Mouse (Mus musculus) stomach, postnatal 0 days (tissue): ENCODE results near the gene Col27a1. TPM values are rescaled to one million over a fixed set of nuclear protein-coding genes. Genes with fewer than 3 reads are reported as not detected.

Experiments
- ATAC-seq: fragments of 200-750 bp; cut with Nextera tagmentation; 2 replicates; pipeline ENCODE4 v1.8.0; 2017; ENCODE audit not compliant: low FRiP score, low TSS enrichment
- DNase-seq: peaks from one replicate; pipeline ENCODE4 v3.0.0-alpha.2; 2016; ENCODE audit warnings: low spot score
- H3K27ac ChIP-seq: fragments of 300-500 bp; sonication (generic); replicated peaks from 2 replicates; pipeline ENCODE4 v1.5.1; 2014; ENCODE audit warnings: mild to moderate bottlenecking, control low read depth
- H3K27me3 ChIP-seq: fragments of 300-500 bp; sonication (generic); 2 replicates; pipeline ENCODE4 v1.6.1; 2014; ENCODE audit warnings: low read length; ENCODE audit not compliant: control insufficient read depth, insufficient read depth
- H3K36me3 ChIP-seq: fragments of 300-500 bp; sonication (generic); 2 replicates; pipeline ENCODE4 v1.6.1; 2014; ENCODE audit warnings: low read length, mixed read lengths; ENCODE audit not compliant: control insufficient read depth, insufficient read depth
- H3K4me1 ChIP-seq: fragments of 300-500 bp; sonication (generic); replicated peaks from 2 replicates; pipeline ENCODE4 v1.6.1; 2014; ENCODE audit warnings: antibody characterized with exemption; ENCODE audit not compliant: control insufficient read depth, insufficient read depth
- H3K4me2 ChIP-seq: fragments of 300-500 bp; sonication (generic); replicated peaks from 2 replicates; pipeline ENCODE4 v1.6.1; 2014; ENCODE audit warnings: low read depth, mild to moderate bottlenecking, control low read depth, moderate library complexity
- H3K4me3 ChIP-seq: fragments of 300-500 bp; sonication (generic); 2 replicates; pipeline ENCODE4 v1.5.1; 2014; ENCODE audit warnings: low read depth, low read length, control low read depth
- H3K9ac ChIP-seq: fragments of 300-500 bp; sonication (generic); 2 replicates; pipeline ENCODE4 v1.6.1; 2014; ENCODE audit warnings: mild to moderate bottlenecking, low read length, control low read depth, mixed read lengths
- H3K9me3 ChIP-seq: fragments of 300-500 bp; sonication (generic); 2 replicates; pipeline ENCODE4 v1.6.1; 2016; ENCODE audit warnings: low read length; ENCODE audit not compliant: control insufficient read depth
- CTCF ChIP-seq: IDR thresholded peaks from 2 replicates; pipeline ENCODE4 v1.5.1; 2016; ENCODE audit warnings: antibody characterized with exemption, low read depth, mild to moderate bottlenecking, moderate library complexity
- EP300 ChIP-seq: optimal IDR thresholded peaks from 2 replicates; pipeline ENCODE3; 2016; ENCODE audit warnings: antibody characterized with exemption
- WGBS: fragments of 180-500 bp; shearing (Covaris S2); extraction: QIAGEN DNeasy Blood & Tissue Kit; methylation state at CpG from one replicate; pipeline ENCODE4 v1.1.7; 2014; 5-methylcytosine and 5-hydroxymethylcytosine counted together
- polyA plus RNA-seq: library from polyadenylated mRNA; unstranded; fragments of >200 nt; fragmentation: Nextera tagmentation; extraction: Ambion mirVana; gene quantifications from 2 replicates; pipeline ENCODE4 v1.2.1, GENCODE M21; 2015

Gene Col27a1
- polyA plus RNA-seq, 1 experiment from 2014 or later: 5.3 TPM

DNA sequence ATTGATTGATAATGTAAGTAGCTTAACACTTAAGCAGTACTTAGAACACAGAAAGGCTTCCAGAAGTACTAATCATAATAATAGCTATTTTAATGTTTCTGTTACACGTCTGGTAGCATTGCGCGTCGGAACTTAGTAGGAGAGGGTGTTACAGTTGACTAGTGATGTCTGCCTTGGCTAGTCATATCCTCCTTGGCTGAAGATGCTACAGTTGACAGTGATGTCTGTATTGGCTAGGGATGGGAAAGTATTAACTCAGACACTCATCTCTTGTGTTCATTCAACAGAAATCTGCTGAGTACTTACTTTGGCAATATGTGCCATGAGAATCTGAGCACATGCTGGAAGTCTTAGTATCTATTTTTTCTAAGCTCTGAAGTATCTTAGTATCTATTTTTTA, 53.3 kb downstream of the Col27a1 start:
- H3K36me3 ChIP-seq: peaks cover 2% of the 10 kb centered on the region; the same call in 1 of the 2 replicates
- no peak overlapping the region for H3K4me2 ChIP-seq
- no peak for TF ChIP-seq EP300
- TF ChIP-seq CTCF: no peak

DNA sequence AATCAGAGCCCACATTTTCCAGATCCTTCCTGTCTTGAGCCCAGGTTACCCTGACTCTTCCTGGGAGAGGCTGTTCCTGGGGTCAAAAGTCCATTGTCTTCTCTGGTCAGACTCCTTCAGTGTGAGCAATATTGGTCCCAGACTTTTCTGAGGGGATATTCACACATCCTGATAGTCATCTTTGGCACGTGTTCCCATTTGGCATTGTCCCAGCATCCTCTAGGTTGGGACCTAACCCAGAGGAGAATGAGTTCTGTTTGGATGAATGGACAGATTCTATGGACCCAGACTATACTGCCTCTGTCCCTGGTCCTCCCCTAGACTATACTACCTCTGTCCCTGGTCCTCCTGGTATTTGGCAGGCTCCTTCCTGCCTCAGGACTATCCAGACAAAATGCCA, 53.8 kb downstream of the Col27a1 start:
- Histone ChIP-seq H3K4me3 (no peak overlapping the region), H3K27me3 (no peaks in the 10 kb centered on the region), H3K4me1 (no peaks in the 10 kb centered on the region; the same call in 1 of the 2 replicates), H3K9ac (no peak overlapping the region), H3K9me3 (no peaks in the 10 kb centered on the region), H3K36me3 (peaks cover 2% of the 10 kb centered on the region; the same call in 1 of the 2 replicates), H3K27ac (no peak overlapping the region), H3K4me2 (no peak overlapping the region)
- TF ChIP-seq CTCF: no peak
- TF ChIP-seq EP300: no peak
- WGBS: 48% methylated on average over 1 of the region's 1 CpGs
- no peak for DNase-seq
- ATAC-seq: no peak

More for the DNA sequence above, 53.3 kb downstream of the Col27a1 start:
- no peak overlapping the region for H3K4me3 ChIP-seq
- no peaks in the 10 kb centered on the region for H3K9me3 ChIP-seq
- no peaks in the 10 kb centered on the region for H3K27me3 ChIP-seq
- ATAC-seq: no peak
- WGBS: 74% methylated on average over 4 of the region's 4 CpGs
- DNase-seq: no peak
- no peaks in the 10 kb centered on the region; the same call in 1 of the 2 replicates for H3K4me1 ChIP-seq
- H3K9ac ChIP-seq: no peak overlapping the region
- no peak overlapping the region for H3K27ac ChIP-seq

DNA sequence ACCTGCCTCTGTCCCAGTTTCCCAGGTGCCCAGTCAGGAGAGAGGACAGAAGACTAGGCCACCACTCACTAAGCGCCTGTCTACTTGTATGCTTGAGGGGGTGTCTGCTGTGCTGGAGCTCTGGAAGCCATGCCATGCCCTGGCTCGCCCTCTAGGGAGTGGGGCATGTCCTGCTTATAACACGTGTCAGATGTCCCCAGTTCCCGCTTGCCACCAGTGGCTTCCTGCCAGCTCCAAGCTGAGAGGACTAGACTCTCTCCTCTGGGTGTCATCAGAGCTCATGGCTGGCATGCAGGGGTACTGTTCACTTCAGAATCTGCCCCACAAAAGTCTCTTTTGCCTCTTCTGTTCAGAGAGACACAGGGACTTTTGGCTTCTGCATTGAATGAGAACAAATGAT, 55.0 kb downstream of the Col27a1 start:
- ATAC-seq (no peak), DNase-seq (no peak)
- no peaks in the 10 kb centered on the region for H3K27me3 ChIP-seq
- H3K4me3 ChIP-seq: no peak overlapping the region
- H3K9me3 ChIP-seq: no peaks in the 10 kb centered on the region
- TF ChIP-seq CTCF: no peak
- TF ChIP-seq EP300: no peak
- peaks cover 2% of the 10 kb centered on the region; the same call in 1 of the 2 replicates for H3K36me3 ChIP-seq
- no peak overlapping the region for H3K9ac ChIP-seq
- H3K4me2 ChIP-seq: no peak overlapping the region
- H3K27ac ChIP-seq: no peak overlapping the region
- 50% methylated on average over 4 of the region's 4 CpGs for WGBS
- H3K4me1 ChIP-seq: no peaks in the 10 kb centered on the region; the same call in 1 of the 2 replicates

DNA sequence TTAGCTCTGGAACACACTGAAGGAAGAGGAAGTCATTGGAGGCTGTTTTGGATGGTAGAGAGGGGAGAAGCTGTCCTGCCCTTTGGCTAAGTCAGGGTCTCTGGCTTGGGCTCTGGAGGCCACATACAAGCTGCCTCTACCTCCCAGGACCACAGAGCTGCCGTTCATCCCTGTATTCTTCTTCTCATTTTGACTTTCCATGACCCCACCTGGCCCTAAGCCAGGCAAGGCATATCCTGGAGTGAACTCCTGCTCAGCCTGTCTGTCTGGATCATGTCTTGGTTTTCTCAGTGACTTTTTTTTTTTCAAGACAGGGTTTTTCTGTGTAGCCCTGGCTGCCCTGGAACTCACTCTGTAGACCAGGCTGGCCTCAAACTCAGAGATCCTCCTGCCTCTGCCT, 60.7 kb downstream of the Col27a1 start:
- TF ChIP-seq EP300 (no peak), CTCF (no peak)
- Histone ChIP-seq H3K4me3 (no peak overlapping the region), H3K27me3 (no peaks in the 10 kb centered on the region), H3K4me2 (no peak overlapping the region), H3K27ac (no peak overlapping the region), H3K36me3 (no peaks in the 10 kb centered on the region; the same call in 1 of the 2 replicates), H3K9me3 (no peaks in the 10 kb centered on the region), H3K4me1 (no peaks in the 10 kb centered on the region; the same call in 1 of the 2 replicates), H3K9ac (no peak overlapping the region)
- ATAC-seq: no peak
- WGBS: 15% methylated on average over 1 of the region's 1 CpGs
- DNase-seq: no peak

DNA sequence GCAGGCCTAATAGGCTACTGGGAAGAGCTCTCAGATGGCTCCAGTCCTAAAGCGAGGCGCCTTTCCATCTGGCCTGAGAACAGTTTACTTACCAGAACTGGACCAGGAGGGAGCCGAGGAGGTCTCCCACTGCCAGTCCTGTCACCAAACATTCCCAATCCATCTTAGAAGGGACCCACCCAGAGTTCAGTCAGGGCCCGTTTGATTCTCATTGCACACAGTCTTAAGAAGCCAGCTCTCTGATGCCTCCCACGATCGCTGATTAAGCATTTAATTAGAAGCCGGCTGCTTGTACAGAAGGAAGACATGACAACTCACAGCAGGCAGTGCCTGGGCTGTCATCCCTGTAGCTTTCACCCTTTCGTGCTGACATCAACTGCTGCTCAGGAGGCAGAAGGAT, 61.4 kb downstream of the Col27a1 start:
- no peak overlapping the region for H3K9ac ChIP-seq
- no peak overlapping the region for H3K4me2 ChIP-seq
- no peak overlapping the region for H3K4me3 ChIP-seq
- no peaks in the 10 kb centered on the region for H3K9me3 ChIP-seq
- TF ChIP-seq CTCF: no peak
- no peak for TF ChIP-seq EP300
- 54% methylated on average over 8 of the region's 8 CpGs for WGBS
- H3K4me1 ChIP-seq: no peaks in the 10 kb centered on the region
- H3K27ac ChIP-seq: no peak overlapping the region
- no peaks in the 10 kb centered on the region; the same call in 1 of the 2 replicates for H3K36me3 ChIP-seq
- DNase-seq (no peak), ATAC-seq (no peak)
- H3K27me3 ChIP-seq: no peaks in the 10 kb centered on the region

DNA sequence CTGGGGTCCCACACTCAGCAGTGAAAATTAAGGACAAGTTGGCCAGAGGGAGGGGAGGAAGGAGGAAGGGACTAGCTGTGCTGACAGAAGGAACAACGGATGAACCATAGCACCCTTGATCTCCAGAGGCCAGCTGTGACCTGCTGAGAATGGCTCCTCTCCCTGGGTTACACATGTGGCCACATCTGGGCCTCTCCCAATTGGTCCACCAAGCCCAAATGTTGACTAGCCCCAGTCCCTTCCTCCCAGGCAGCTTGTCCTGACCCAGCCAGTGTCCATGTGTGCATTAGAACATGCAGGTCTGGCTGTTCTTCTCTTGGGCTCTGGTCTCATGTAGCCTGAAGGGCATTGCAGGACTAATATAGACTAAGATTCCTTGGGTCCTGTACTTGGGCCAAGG, 62.8 kb downstream of the Col27a1 start:
- TF ChIP-seq EP300 (no peak), CTCF (no peak)
- WGBS: 83% methylated on average over 1 of the region's 1 CpGs
- DNase-seq: no peak

More for the DNA sequence above, 62.8 kb downstream of the Col27a1 start:
- no peak for ATAC-seq
- Histone ChIP-seq H3K4me1 (no peaks in the 10 kb centered on the region), H3K27me3 (no peaks in the 10 kb centered on the region), H3K4me3 (no peak overlapping the region), H3K27ac (no peak overlapping the region), H3K9me3 (no peaks in the 10 kb centered on the region), H3K36me3 (0 out of 2 replicates have a peak, but pooled peaks cover 3% of the 10 kb centered on the region), H3K9ac (no peak overlapping the region), H3K4me2 (no peak overlapping the region)
